Mouse (Mus musculus): ENCODE measurements at regions not wholly inside any gene's neighbourhood (a gene's known extent, or its start where the extent isn't known, plus 50 kb on each side); places are given as distances from the start of the nearest gene placed in this dataset.
A peak's percentile ranks its signal among the peaks of the same experiment; 100 is the strongest.

GRCm38 (mm10) chr8:74500413-74501135 is 372.4 kb upstream of the Isx start:
- peak; percentile 6 to 57 for DNase-seq

GRCm38 (mm10) chr8:74501291-74501690 is 371.7 kb upstream of the Isx start:
- peak; percentile 24 to 61 for DNase-seq

Measured in cerebellum, postnatal 14 days (tissue).